Mouse (Mus musculus) ovary, postnatal 14 days (tissue): Measurements from ENCODE around the gene Supt6.
"Not testable (repeated sequence)": the region's sequence is repeated elsewhere in the genome, so short reads cannot be mapped to it uniquely, and the experiment has no call there.

Experiments
- DNase-seq: peaks from one replicate; pipeline ENCODE4 v3.0.0; 2022; ENCODE audit warnings: low spot score

Supt6 gene

DNA sequence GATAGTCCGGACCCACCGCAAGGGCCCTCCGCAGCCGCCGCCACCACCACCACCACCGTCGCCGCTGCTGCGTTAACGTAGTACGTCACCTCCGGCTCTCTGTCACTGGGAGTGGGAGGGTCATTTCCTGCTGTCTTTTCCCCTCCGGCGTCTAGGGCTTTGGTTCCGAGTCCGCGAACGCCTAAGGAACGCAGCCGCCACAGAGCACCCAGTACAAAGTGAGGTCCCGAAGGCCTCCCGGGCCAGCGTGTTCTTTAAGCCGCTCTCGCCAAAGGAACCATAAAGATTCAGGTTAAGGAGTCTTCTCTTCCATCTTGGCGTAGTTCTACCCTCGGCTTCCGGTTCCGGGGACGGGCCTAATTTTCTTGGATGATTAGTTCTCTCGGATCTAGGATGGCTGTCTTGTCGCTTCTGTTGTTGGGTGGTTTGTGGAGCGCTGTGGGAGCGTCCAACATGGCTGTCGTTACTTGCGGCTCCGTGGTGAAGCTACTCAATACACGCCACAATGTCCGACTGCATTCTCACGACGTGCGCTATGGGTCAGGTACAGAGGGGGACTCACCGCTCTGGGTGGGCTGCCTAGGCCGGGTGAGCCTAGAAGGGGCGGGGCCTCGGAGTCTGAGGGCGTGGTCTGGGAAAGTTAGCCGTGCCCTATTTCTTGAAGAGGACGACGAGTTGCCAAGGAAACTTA lies at the start of gene Supt6, which contains the start of gene Sdf2:
Supt6 (minus strand) TSS at position 361 of the 691 bp plus-strand sequence.
Sdf2 (plus strand) TSS at position 120 of the 691 bp plus-strand sequence.
- DNase-seq, result peak; percentile 83

GRCm38 (mm10) chr11:78294585-78294984 lies 48.8 kb upstream of the Supt6 start:
- no peak for DNase-seq

DNA sequence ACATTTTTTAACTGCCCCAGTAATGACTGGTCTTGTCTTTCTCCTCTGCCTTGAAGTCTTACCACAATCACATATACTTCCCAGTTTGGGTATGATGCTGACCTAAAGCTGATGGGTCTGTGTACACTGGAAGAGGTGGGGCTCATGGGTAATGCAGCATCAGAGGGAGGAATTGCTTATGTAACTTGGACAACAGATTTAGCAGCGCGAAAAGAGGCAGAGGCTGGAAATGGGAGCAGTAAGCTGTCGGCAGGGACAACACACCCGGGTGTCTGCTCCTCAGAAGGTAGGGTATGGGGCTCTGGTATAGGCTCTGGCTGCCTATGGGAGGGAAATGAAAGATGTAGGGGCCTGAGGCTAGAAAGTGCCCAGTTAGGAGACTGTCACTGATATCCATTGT lies 44.9 kb upstream of the Supt6 start, which contains the start of gene BC030499:
BC030499 (plus strand) TSS at position 188 of the 400 bp plus-strand sequence.
- DNase-seq, result no peak

- DNase-seq, result no peak
These were observed 43.5 kb upstream of the Supt6 start for GRCm38 (mm10) chr11:78289146-78289763.

GRCm38 (mm10) chr11:78279586-78279985 lies 33.8 kb upstream of the Supt6 start:
- no peak for DNase-seq

DNA sequence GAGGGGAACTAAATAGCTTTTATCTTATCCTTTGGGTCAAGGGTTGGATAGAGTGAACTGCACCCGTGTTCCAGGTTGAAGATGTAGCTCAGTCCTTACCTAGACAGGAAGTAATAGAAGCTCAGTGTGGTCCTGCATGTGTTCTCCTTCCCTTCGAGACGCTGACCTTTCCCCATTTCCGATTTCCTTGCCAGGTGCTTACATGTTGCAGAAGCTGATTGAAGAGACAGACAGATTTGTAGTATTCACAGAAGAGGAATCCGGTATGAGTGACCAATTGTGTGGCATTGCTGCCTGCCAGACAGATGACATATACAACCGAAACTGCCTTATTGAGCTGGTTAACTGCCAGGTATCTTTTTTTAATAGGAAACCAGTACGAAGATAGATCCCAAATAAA lies 33.1 kb upstream of the Supt6 start:
- no peak for DNase-seq

DNA sequence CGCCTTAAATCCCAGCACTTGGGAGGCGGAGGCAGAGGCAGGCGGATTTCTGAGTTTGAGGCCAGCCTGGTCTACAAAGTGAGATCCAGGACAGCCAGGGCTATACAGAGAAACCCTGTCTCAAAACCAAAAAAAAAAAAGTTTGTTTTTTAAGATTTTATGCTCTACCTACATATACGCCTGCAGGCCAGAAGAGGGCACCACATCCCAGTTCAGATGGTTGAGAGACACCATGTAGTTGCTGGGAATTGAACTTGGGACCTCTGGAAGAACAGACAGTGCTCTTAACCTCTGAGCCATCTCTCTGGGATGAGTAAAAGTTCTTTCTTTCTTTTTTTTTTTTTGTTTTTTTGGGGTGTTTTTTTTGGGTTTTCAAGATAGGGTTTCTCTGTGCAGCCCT lies 30.4 kb upstream of the Supt6 start:
- not testable (repeated sequence) for DNase-seq

- no peak for DNase-seq
These were observed 29.8 kb upstream of the Supt6 start for GRCm38 (mm10) chr11:78275596-78275995.

- no peak for DNase-seq
These were observed 26.2 kb upstream of the Supt6 start for GRCm38 (mm10) chr11:78271986-78272385.

- DNase-seq, result no peak
These were observed 19.8 kb upstream of the Supt6 start for GRCm38 (mm10) chr11:78265571-78265970.

GRCm38 (mm10) chr11:78262550-78262949 lies 16.8 kb upstream of the Supt6 start:
- peak; percentile 24 for DNase-seq

DNA sequence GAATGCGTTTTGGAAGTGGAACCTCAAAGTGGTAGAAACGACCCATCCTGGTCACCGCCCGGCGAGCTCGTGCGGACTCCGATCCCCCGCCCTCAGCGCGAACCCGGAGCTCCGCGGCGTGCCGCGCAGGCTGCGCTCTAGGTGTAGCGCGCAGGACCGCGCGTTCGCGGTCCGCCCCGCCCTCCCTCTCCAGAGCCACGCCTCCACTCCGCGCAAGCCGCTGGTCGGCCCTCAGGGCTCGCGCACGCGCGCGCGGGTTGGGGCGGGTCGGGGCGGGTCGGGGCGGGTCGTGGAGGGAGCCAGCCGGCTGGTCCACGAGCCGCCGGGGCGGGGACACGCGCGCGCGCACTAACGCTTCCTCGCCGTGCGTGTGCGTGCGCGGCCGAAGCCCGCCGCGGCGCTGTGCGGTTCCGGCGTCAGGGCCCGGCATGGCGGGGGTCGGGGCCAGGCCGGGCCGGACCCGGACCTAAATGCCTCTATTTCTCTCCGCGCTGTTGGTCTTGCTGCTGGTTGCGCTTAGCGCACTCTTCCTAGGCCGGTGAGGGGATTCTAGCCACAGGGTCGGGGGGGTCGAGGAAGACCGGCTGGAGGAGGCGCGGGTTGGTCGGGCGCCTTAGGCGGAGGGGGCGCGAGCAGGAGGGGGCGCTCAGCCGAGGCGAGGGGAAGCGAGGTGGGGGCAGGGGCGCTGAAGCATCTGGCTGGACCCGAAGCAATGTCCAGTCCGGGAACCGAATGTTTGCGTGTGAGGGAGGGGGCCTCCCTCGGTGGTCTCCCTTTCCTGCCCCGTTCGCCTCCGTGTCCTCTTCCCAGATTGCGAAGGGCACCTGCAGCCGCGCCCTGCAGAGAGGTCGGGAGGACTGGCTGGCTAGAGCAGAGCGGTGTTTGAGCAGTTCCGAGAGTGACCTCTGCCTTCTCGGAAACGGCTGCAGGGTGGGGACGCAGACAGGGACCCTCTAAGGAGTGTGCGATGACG lies 15.9 kb upstream of the Supt6 start, which contains the start of gene 2610507B11Rik:
2610507B11Rik (plus strand) TSS at position 373 of the 973 bp plus-strand sequence.
- peak; percentile 90 for DNase-seq

DNA sequence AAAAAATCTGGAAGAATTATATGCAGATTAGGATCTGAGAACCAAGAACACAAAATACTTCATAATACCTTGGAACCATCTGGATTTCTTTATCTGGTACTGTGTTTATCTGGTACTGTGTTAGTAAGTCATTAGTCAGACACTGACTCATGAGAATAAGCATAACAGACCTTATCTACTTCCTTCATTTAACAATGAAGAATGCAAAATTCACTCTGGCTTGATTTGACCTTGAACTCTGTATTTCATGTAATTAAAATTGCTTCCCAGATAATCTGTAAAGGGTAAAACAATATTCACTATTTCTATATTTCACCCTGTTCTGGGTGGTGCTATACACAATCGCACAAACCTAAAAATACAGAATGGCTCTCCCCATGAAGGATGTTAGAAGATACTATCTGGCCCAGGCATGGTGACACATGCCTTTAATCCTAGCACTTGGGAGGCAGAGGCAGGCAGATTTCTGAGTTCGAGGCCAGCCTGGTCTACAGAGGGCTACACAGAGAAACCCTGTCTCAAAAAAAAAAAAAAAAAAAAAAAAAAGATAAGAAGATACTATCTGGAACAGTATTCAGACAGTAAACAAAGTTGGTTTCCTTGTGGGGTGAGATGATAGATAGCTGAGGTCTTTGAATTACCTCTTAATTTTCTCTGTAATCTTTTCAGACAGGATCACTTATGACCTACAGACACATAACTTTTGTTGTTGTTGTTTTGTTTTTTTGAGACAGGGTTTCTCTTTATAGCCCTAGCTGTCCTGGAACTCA lies 14.9 kb upstream of the Supt6 start:
- no peak for DNase-seq

- no peak for DNase-seq
These were observed 10.8 kb upstream of the Supt6 start for GRCm38 (mm10) chr11:78256618-78257017.

GRCm38 (mm10) chr11:78247727-78248140 lies 1.9 kb upstream of the Supt6 start:
- DNase-seq, result no peak

DNA sequence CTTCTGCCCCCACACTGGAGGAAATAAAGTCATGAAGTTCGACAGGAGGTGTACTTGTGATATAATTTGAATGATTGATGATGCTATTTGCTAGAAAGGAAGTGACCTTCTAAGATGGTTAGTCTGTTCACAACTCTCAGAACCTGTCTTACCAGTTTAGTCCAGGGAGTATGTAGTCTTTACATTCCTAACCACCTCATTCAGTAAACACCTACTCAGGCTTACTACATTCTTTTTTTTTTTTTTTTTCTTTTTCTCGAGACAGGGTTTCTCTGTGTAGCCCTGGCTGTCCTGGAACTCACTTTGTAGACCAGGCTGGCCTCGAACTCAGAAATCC lies 1.2 kb upstream of the Supt6 start:
- no peak for DNase-seq

GRCm38 (mm10) chr11:78246318-78247011 lies 678 bp upstream of the Supt6 start:
- no peak for DNase-seq

DNA sequence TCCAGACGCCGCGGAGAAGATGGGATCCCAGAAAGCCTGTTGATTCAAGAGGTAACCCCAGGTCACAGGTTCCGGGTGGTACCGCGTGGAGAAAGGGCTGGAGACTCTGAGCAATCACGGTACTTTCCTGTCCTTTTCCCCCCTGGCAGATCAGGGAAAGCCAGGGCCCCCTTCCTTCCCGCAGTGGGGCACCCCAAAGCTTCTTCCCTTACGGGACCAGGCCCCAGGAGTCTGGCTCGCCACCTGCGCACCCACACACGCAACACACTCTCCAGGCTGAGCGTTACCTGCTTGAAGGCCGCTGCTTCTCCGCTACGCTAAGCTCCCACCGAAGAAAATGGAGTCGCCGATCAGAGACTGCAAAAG lies 543 bp downstream of the Supt6 start:
- DNase-seq, result no peak

- no peak for DNase-seq
These were observed 5.5 kb downstream of the Supt6 start for GRCm38 (mm10) chr11:78240193-78240857.

DNA sequence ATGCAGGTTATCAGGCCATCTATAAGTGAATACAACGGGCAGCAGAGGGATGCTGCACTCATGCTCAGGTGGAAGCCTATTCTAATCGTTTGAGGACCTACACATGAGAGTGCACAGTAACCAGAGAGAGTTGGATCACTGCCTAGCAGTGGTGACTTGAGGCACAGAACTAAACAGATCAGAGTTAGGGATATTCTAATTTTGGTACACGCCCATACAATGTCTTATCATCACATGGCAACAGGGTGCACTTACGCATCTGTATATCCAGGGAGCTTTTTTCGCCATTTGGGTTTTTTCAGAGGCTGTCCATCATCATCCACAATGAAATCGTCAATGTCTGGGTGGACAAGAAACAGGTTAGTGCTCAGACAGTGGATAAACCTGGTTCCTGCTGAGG lies 14.3 kb downstream of the Supt6 start:
- no peak for DNase-seq

DNA sequence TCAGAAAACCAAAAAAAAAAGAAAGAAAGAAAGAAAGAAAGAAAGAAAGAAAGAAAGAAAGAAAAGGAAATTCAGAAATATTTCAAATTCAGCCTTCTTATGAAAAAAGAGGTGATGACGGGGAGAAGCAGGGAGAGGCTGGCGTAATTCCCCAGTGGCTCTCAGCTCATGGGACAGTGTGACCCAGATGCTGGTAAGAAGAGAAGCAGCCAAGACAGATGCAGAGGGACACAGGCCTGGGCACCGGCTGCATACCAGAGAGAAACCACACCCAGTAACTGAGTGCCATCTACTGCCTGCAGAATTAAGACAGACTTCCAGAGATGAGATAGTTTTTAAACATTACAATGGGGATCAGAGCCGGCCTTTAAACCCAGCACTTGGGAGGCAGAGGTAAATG lies 22.2 kb downstream of the Supt6 start:
- DNase-seq, result no peak
